Mouse (Mus musculus) lung, adult 2 months (tissue): ENCODE data around the gene Ppm1m.

Experiments used
- CTCF ChIP-seq: fragments of 200-500 bp; IDR thresholded peaks from 2 replicates; pipeline ENCODE4 v1.5.1; 2011; ENCODE audit warnings: mild to moderate bottlenecking, low read length, control low read depth; ENCODE audit not compliant: insufficient read depth
- POLR2A ChIP-seq: fragments of 200-500 bp; IDR thresholded peaks from 2 replicates; pipeline ENCODE4 v1.6.1; 2011; ENCODE audit warnings: low read depth, mild to moderate bottlenecking, control low read depth, low read length, borderline replicate concordance; ENCODE audit errors: extremely low read depth

GRCm38 (mm10) chr9:106157623-106157925 is 42.0 kb downstream of the Ppm1m start:
- TF ChIP-seq CTCF, result no peak
- no peak for TF ChIP-seq POLR2A
